Mouse (Mus musculus) inflammation-experienced regulatory T-cells, adult 6 months (primary cell): ENCODE results near the gene Med21. TPM values are rescaled to one million over a fixed set of nuclear protein-coding genes. Genes with fewer than 3 reads are reported as not detected.
A peak's percentile ranks its signal among the peaks of the same experiment; 100 is the strongest.

Experiments used
- ATAC-seq: one replicate; pipeline ENCODE4 v1.8.0; 2017
- polyA plus RNA-seq, 3 experiments: library from polyadenylated mRNA; unstranded; fragments of 100-300 nt; shearing (Covaris generic); gene quantifications; one replicate each; pipeline ENCODE4 v1.2.1; 2017

Med21 gene
- polyA plus RNA-seq, 3 experiments from 2014 or later: 58.0 to 64.2 (median 58.9) TPM

DNA sequence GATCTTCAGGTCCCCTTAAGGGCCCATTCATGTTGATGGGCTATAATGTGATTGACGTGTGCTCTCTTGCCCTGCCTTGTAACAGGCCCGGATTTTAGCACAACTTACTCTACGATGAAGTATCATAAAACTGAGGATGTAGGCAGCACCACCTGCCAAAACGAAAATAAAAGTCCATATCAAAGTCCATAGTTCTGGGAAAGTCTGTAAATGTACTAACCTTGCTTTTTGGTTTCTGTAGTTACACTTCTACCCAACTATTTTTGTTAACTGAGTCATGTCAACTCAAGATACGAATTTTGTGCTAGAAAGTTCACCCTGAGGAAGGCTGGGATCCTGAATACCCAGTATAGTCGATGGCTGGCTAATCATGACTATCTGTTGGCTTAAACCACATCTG is 1.4 kb upstream of the Med21 start:
- no peak for ATAC-seq

DNA sequence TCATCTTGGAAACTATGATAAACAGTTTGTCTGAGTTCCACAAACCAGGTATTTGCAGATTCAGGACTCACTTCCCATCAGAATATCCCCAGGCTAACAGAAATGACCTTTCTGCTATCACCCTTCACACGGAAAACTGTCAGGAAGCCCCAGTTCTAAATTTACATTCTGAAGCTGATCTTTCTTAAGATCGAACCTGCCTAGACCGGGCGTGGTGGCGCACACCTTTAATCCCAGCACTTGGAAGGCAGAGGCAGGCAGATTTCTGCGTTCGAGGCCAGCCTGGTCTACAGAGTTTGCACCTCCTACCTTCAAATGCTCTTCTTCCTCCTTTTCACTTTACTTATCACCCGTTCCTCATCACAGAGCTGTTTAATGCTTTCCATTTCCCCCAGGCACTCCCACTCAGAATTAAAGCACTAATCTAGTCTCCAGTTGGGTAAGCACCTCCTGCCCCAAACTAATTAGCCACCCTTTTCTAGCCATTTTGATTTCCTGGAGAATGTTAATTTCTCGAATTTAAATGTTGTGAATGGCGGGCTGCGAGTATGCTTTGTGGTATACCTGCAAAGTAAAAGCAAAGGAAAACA is 631 bp upstream of the Med21 start:
- peak; percentile 6 for ATAC-seq

DNA sequence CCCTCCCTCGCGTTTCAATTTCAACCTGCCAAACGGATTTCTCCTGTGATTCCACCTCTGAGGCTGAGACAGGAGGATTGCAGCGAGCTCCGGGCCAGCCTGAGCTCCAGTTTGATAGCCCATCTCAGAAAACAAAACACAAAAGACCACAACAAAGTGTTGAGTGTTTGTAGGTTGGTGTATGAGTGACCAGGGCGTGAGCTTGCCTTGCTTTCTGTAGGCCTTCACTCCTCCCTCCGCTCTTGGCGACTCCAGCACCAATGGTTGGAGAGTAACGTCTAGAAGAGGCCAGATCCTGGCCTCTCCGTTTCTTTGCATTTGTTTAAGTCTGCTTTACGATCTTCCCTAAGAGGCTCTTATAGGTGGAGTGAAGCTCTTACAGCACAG is 830 bp downstream of the Med21 start:
- ATAC-seq: no peak

DNA sequence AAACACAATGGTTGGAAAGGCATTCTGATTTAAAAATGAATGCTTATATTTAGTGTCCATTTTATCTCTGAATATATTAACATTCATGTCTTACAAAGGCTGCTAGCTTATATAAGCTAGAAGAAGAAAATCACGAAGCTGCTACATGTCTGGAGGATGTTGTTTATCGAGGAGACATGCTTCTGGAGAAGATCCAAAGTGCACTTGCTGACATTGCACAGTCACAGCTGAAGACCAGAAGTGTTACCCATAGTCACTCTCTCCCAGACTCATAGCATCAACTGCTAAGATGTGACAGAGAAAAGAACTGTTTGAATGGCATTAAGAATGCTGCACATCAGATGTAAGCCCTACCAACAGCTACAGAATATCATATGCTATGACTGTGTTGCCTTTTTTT is 7.7 kb downstream of the Med21 start:
- ATAC-seq: no peak

DNA sequence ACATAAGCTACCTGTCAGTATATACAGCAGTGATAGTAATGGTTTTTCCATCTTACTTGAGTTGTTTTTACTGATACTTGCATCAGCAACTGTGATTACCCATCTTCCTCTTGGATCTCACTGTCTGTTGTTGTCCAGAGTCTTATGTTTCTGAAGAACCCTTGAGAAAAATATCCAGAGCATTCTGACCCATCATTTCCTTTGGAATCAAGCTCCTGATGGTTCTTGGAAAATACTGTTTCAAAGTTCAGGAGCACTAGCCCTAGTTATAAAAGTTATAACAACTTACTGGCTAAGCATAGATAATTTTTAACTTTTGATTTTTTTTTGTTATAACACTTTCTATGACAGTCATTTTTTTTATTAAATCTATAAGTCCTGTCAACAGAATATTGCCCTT is 9.1 kb downstream of the Med21 start:
- ATAC-seq: no peak

DNA sequence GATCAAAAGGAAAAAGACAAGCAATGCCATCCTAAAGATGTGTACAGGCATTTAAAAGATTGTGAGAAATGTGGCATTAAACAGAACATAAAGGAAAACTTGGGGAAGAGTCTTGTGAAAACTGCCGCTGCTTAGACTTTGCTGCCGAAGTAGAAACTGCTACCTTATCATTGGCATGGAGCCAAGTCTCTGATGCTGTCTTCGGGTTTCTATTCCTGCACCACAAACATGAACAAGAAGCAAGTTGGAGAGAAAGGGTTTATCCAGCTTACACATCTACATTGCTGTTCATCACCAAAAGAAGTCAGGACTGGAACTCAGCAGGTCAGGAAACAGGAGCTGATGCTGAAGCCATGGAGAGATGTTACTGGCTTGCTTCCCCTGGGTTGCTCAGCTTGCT is 10.8 kb downstream of the Med21 start:
- no peak for ATAC-seq

DNA sequence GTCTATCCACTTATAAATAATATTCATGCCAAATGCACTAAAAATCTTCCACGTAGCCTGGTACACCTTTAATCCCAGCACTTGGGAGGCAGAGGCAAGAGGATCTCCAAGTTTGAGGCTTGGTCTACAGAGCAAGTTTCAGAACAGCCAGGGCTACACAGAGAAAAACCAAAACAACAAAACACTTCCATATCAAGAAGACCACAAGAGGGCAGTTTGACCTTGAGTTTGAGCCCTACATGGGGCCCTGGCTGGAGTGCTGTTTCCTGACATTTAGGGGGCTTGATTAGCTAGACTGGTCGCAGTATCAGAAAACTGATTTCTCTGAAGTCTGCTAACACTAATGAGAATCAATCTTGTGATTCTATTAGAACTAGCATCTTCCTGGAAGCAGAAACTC is 18.2 kb downstream of the Med21 start:
- ATAC-seq: no peak

DNA sequence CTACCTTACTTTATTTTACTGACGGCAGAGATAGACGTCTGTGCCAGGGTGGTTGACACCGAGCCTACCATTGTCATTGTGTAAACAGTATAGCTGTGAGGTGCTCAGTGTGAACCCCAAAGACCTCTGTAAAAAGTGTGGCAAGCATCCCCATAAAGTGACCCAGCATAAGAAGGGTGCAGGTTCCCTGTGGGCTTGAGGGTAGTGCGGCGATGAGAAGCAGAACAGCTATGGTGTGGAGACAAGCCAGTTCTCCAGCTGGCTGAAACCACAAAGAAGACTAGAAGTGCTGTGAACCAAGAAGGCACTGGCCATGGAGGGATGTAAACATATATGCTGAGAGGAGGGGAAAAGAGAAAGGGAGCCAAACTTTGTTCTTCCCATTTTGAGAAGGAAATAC is 19.3 kb downstream of the Med21 start:
- no peak for ATAC-seq

DNA sequence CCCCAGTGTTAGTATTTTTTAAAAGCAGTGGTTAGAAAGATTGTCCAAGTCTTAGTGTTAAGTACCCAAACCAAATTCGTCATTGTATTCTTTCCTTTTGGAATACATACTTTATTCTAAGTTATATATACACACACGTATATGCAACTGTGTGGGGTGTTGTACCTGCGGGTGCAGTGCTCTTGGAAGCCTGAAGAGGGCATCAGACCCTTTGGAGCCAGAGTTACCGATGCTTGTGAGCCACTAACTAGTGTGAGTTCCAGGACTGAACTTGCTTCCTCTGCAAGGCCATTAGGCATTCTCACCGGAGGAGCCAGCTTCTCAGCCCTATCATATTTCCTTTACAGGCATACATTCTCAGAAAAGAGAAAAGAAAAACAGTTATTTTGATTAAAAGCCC is 20.3 kb downstream of the Med21 start:
- no peak for ATAC-seq

DNA sequence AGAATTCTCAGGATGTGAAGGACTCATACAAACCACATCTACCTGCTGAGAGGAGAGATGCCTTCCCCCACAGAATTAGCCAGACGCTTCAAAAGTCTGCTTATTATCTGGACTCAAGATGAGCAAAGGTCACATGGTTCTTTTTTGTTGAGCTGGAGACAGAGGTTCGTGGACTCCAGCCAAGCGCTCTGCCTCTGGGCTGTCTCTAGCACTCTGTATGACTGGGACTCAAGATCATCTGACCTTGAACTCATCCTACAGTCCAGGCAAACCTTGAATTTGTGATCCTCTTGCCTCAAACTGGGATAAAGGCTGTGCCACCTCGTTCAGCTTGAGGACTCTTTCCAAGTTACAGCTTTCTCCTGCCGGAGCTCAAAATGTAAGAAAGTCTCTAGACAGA is 21.8 kb downstream of the Med21 start:
- ATAC-seq: no peak

DNA sequence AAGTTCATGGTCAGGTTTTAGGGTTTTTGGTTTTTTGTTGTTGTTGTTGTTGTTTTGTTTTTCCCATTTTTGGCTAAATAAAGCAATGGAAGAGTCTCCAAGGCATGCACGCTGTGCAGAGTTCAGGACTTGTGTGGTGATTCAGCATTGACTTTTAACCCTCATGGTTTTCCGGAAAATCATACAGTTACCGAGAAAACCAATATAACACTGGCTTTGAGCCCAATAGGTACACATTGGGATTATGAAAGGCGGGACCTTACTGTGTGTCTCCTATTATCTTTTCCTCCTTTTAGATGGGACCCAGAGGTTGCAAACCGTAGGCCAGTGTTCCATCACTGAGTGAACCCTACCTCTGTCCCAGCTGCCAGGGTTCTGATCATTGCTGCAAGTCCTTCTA is 22.6 kb downstream of the Med21 start:
- ATAC-seq: no peak

DNA sequence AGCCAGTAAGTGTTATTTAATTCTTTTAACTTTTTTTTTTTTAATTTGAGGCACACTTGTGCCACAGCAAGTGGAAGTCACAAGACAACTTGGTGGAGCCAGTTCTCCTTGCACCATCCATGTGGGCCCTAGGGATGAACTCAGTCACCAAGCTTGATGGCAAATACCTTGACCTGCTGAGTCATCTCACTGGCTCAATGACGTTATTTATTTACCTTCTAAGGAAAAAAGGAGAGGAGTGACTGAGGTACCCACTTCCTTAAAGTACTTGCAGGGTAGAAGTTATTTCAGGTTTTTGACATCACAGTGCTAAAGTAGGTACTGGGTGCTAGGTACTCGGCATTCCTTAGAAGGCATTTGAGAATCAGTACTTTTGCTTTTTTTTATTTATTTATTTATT is 23.1 kb downstream of the Med21 start:
- ATAC-seq: no peak

DNA sequence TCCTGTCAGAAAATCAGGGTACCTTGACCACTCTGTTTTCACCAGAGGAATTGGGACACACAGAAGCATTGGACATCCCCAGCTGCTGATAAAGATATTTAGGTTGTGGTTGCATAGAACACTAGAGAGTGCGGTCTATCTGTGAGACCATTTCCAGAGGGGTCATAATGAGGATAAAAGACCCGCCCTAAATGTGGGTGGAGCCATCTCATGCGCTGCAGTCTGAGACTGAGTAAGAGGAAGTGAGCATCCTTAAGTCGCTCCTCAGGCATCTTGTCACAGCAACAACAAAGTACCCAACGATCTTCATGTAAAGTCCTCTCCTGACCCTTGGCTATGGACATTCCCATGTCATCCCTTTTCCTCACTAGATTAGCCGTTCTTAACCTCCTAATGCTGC is 24.5 kb downstream of the Med21 start:
- ATAC-seq: no peak

DNA sequence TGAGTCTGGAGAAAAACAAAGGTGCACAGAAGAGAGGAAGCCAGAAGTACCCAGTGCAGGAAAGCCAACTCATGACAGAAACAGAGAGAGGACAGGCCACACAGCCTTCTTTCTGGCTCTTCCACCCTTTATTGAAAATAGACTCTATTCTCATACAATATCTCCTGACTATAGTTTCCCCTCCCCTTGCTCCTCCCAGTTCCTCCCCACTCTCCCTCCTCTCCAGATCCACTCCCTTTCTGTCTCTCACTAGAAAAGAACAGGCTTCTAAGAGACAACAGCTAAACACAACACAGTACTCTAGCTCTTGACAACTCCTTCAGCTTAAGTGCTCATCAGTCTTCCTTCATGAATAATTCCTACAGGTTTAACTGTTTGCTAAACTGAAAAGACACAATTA is 26.3 kb downstream of the Med21 start:
- ATAC-seq: no peak

DNA sequence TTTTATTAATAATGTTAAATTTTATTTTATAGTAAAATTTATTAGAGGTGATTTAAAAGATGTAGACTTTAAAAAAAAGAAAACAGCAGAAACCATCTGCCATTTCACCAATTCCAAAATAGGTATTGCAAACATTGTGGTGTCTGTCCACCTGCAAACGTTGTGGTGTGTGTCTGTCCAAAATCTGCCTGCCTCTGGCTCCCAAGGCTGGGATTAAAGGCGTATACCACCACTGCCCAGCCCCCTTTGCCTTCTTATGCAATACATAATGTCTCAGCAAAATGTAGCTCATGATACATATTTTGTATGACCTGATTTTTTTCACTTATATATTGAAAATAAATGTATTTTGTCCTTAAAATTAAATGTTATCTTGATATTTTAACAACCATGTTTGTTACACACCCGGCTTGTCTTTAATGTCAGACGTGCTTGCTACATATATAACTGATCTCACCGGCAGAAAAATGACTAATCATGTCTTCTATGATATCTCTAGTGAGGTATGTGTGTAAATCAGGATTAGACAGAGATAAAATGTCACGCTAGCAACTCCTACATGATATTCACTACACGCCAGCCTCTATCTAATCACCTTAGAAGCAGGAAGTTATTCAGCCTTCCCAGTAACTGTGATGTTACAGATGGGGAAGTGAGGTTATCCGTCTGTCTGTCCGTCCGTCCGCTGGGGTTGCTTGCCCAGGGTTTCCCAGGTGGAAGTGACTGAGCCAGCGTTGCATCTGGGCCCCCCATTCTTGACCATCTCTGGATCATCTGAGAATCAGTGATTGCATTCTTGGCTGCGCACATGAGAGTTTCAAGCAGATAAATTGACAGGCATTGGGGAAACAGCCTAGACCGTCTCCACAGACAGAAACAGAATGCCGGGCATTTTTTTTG is 28.9 kb downstream of the Med21 start:
- no peak for ATAC-seq

DNA sequence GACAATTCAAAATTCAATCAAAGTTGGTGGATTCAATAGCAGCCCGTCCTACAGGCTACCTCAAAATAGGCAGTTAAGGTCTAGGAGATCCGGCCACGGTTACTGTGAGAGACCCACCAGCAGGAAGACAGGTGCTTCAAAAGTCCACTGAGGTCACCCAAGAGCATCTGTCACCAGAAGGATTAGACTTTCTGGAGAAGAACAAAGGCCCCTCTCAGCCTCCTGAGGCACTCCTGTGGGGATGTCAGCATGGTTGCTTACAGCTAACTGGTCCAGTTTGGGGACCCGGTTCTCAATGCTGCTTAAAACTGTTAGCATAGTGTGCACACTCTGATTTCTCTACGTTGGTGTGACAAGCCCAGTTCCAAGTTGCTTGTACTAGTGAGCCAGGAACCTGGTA is 29.8 kb downstream of the Med21 start:
- no peak for ATAC-seq

DNA sequence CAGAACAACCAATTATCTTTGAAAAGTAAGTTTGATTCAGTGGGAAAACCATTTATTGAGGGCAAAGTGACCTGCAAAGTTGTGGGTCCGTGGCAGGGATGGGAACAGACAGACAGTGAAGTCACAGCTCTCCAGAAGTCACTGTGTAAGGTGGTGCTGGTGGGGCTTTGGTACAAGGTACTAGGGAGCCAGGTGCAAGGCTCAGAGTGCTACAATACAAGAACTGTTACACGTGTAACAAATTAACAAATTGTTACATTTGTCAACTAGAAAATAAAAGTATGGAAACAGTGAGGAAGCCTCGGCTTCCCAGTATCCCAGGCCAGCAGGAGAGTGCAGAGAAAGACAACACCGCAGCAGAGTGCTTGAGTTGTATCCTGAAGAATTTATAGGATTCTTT is 31.3 kb downstream of the Med21 start:
- ATAC-seq: no peak

DNA sequence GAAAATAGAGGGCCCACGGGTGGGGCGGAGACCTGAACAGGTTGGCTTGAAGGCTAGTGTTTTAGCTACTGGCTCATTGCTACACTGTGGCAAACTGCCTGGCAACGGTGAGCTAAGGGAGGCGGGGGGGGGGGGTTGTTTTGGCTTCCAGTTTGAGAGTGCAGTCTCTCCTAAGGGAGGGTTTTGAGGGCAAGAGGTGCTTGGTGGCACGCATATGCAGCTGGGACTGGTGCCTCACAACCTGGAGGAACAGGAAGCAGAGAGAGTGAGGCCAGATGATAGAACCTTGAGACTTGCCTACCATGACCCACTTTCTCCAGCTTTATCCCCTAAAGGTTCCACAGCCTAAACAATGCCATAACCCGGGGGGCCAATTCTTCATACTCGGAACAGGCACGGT is 32.1 kb downstream of the Med21 start:
- no peak for ATAC-seq

DNA sequence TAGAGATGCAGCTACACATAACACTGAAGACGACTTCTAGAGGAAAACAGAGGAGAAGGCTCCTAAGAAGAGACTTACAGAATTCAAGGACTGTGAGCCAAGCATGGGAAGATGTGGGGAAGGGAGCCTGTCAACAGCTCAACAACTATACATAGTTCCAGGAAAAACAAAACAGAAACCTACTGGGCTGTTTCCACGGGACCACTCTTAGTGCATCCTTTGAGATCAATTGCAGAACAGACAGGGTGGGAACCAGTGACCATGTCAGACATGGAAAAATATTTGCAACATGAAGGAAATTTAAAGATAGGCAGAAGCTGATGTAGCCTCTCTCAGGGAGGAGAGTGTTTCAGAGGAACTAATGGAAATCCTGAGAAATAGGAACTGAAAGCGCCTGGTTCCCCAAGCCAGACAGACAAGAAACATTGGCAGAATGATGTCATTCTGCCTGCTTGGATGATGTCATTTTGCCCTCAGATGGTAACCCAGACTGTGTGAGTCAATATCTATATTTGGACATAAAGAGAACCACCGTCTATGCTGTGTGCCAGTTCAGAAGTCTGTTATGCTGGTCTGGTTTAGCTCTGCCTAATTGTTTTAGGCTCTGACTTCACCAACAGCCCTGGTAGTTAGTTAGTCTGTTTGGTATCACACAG is 32.7 kb downstream of the Med21 start:
- no peak for ATAC-seq

DNA sequence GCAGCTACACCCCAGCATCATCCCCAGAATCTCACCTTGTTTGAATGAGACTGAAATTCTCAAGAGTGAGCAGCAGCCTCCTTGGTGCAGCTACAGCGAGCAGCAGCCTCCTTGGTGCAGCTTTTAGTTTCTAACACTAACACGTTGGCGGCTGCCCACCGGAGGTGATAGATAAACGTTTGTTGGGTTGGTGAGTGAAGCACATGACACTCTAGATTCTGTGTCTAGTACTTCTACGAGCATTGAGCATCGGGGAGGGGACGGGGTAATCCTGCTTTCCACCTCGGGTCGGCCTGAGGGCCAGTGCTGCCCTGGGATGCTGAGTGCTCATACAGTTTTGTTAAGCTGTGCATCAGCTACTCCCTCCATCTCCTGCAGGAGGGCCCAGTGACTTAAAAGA is 34.6 kb downstream of the Med21 start:
- no peak for ATAC-seq

DNA sequence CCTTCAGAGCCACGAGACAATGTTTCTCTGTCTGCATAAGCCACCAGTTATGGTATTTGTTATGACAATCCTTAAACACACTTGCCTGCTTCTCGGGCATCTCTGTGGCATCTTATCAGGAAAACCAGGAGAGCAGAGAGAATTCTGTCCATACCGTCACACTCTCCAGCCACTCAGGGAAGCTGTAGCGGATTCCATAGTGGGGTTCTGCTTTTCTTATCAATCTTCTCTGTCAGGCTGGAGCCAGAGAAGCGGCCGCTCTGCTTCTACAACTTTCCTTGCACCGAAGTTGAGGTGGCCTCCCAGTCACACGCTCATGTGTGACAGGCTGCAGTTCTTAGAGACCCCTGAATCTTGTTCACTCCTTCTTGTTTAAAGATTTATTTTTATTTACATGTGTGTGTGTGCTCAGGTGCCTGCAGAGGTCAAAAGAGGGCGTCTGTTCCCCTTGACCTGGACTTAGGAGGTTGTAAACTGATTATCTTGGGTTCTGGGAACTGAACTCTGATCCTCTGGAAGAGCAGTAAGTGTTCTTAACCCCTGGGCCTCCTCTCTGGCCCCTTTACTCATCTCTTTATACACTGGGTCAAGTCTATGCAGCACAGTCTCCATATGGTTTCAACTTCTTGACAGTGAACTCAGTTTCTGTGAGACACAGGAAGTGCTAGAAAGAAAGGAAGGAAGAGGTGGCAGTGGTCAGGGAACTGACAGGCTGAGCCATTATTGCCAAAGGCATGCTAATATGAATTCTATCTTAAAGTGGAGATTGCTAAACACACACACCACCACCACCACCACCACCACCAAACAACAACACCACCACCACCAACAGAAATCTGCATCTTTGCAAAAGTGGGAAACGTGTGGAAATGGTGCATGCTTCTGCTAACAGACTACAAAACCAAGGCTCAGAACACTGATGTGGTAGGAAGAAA is 36.1 kb downstream of the Med21 start:
- ATAC-seq: no peak

DNA sequence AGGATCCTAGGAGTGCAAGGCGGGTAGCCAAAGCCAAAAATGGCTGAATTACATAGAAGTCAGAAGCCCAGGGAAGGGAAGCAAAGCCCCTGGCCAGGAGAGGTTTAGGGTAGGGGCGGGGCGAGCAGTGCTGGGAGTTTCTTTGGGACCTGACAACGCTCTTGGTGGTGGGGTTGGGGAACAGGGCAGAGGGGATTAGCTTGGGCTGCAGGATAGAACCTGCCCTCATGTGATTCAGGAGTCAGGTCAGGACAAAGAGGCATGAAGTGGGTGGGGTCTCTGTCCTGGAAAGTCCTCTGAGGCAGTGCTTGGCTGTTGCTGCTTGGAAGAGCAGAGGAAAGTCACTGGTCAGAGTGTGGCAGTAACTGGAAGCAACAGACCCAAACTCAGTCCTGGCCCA is 41.5 kb downstream of the Med21 start:
- ATAC-seq: no peak

DNA sequence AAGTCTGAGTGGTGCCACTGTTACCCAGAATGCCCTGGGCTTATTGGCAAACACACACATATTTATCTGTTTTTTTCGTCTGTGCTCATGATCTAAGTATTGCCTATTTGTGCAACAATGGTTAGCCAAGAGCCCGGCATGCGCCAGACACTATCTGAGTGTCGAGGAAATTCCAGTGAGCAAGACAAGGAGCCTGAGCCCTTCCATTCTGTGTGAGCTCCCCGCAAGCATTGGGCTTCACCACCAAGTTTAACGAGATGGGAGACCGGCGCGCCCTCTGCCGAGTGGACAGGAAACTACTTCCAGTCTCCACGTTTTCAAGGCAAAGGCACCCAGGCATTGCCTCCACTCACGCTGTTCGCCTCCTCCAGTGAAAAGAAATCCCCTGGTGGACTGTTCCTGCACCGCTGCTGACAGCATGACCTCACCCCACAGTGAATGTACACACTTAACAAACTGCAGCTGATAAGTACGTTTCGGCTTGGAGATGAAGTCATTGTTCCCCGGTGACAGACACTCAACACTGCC is 43.5 kb downstream of the Med21 start:
- peak; percentile 78 for ATAC-seq
